Mouse (Mus musculus) adrenal gland, postnatal 10 days (tissue): ENCODE measurements around the gene Stox2. TPM values are rescaled to one million over a fixed set of nuclear protein-coding genes. Genes with fewer than 3 reads are reported as not detected.

Source experiments
- DNase-seq: peaks from one replicate; pipeline ENCODE4 v3.0.0; 2021; ENCODE audit warnings: mixed read lengths
- total RNA-seq, 2 experiments: library from RNA; stranded (reverse); gene quantifications; 2 replicates each; pipeline ENCODE4 v1.2.3; 2021

The Stox2 gene
- total RNA-seq, 2 experiments from 2014 or later: 12.4 to 18.8 TPM

GRCm38 (mm10) chr8:47289641-47290040, 156.5 kb downstream of the Stox2 start:
- no peak for DNase-seq

GRCm38 (mm10) chr8:47288866-47289541, 157.2 kb downstream of the Stox2 start:
- DNase-seq: peak; percentile 87

GRCm38 (mm10) chr8:47288131-47288865, 157.9 kb downstream of the Stox2 start:
- DNase-seq: peak; percentile 68

- DNase-seq: peak; percentile 54
Observed at GRCm38 (mm10) chr8:47287641-47288130, 158.5 kb downstream of the Stox2 start.

- no peak for DNase-seq
Observed at GRCm38 (mm10) chr8:47287201-47287621, 159.0 kb downstream of the Stox2 start.

GRCm38 (mm10) chr8:47286081-47286700, 160.0 kb downstream of the Stox2 start:
- no peak for DNase-seq

GRCm38 (mm10) chr8:47285435-47285834, 160.7 kb downstream of the Stox2 start:
- no peak for DNase-seq

GRCm38 (mm10) chr8:47284329-47285326, 161.5 kb downstream of the Stox2 start:
- no peak for DNase-seq

GRCm38 (mm10) chr8:47279898-47280297, 166.3 kb downstream of the Stox2 start:
- DNase-seq: no peak

- peak; percentile 18 for DNase-seq
Observed at GRCm38 (mm10) chr8:47278211-47278610, 168.0 kb downstream of the Stox2 start.

- no peak for DNase-seq
Observed at GRCm38 (mm10) chr8:47268931-47269330, 177.2 kb downstream of the Stox2 start.

GRCm38 (mm10) chr8:47268062-47268822, 177.9 kb downstream of the Stox2 start:
- DNase-seq: no peak

- no peak for DNase-seq
Observed at GRCm38 (mm10) chr8:47263070-47263843, 182.9 kb downstream of the Stox2 start.

- no peak for DNase-seq
Observed at GRCm38 (mm10) chr8:47260751-47261474, 185.2 kb downstream of the Stox2 start.

GRCm38 (mm10) chr8:47250832-47251231, 195.3 kb downstream of the Stox2 start:
- no peak for DNase-seq

- DNase-seq: no peak
Observed at GRCm38 (mm10) chr8:47245116-47245515, 201.0 kb downstream of the Stox2 start.

- DNase-seq: no peak
Observed at GRCm38 (mm10) chr8:47244202-47244601, 202.0 kb downstream of the Stox2 start.

- no peak for DNase-seq
Observed at GRCm38 (mm10) chr8:47243631-47244030, 202.5 kb downstream of the Stox2 start.

- no peak for DNase-seq
Observed at GRCm38 (mm10) chr8:47243016-47243630, 203.0 kb downstream of the Stox2 start.
